Mouse (Mus musculus): ENCODE data around the gene Faiml. TPM values are rescaled to one million over a fixed set of nuclear protein-coding genes. Genes with fewer than 3 reads are reported as not detected.

The Faiml gene
- polyA plus RNA-seq, 1 experiment from 2014 or later: not detected

Other genes starting within 250 kb of the Faiml start
- gene Gm1123, start 201.5 kb downstream of the Faiml start, polyA plus RNA-seq (2015; fragmentation: Nextera tagmentation; extraction: Ambion mirVana): not detected in 2 replicates
- 1.3 and 1.8 TPM in 2 replicates for gene Pik3cb, start 96.6 kb downstream of the Faiml start, polyA plus RNA-seq (2015; fragmentation: Nextera tagmentation; extraction: Ambion mirVana)
- gene Cep70, start 6.1 kb upstream of the Faiml start, polyA plus RNA-seq (2015; fragmentation: Nextera tagmentation; extraction: Ambion mirVana): 21.2 and 24.5 TPM in 2 replicates
- 0.09 and 0.11 TPM in 2 replicates for gene Esyt3, start 121.3 kb upstream of the Faiml start, polyA plus RNA-seq (2015; fragmentation: Nextera tagmentation; extraction: Ambion mirVana)
- gene Mras, start 200.1 kb upstream of the Faiml start, polyA plus RNA-seq (2015; fragmentation: Nextera tagmentation; extraction: Ambion mirVana): 9.3 and 10.8 TPM in 2 replicates
- gene Nme9, start 214.2 kb upstream of the Faiml start, polyA plus RNA-seq (2015; fragmentation: Nextera tagmentation; extraction: Ambion mirVana): not detected in 2 replicates

Measured in heart, embryonic 13.5 days (tissue).